Mouse (Mus musculus): ENCODE results near the gene Cox11. TPM values are rescaled to one million over a fixed set of nuclear protein-coding genes. Genes with fewer than 3 reads are reported as not detected.
A peak's percentile ranks its signal among the peaks of the same experiment; 100 is the strongest.

The Cox11 gene
- total RNA-seq, 4 experiments from 2014 or later: 15.9 to 22.4 (median 17.8) TPM

GRCm38 (mm10) chr11:90665161-90665560 is 27.2 kb downstream of the Cox11 start:
- no peak for DNase-seq

DNA sequence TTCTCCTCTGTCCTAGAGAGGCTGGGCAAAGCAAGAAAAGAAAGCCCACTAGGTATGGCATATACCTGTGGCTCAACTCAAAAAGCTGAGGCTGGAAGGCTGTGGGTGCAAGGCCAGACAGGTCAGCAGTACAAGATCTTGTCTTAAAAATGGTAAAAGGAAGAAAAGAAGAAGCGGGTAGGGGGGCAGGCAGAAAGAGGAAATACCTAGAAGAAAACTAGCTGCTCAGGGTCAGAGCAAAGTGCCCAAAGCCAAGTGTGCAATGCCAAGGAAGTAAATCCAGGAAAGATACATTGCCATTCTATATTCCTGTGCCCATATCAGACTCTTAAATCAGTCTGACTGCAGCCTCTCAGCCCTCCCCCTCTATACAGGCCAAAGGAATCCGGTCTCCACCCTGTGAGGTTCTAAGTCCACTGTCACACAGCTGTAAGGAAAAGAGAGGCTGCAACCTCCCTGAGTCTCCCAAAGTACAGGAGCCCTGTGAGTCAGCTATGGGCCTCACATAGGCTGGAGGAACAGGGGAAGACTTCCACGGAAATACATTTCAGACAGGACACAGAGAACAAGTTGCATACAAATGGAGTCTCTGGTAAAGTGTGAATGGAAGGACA is 28.3 kb downstream of the Cox11 start:
- DNase-seq: no peak

DNA sequence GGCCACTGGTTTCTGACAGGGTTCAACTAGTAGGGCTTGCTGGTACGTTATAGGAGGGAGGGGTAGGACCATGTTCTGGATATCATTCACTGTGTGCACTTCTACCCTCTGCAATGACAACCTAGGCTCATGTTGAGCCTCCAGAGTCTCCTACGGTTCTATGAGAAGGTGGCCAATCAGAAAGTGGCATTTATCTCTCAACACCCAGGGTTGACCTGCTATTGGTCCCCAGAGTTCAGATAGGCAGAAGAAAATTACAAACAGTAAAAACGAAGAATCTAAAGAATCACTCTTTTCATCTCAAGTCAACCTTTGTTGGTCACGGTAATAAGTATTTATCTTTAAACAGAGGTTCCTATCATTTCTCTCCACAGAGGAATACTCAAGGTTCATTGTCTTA is 28.9 kb downstream of the Cox11 start:
- no peak for DNase-seq

GRCm38 (mm10) chr11:90667325-90667724 is 29.4 kb downstream of the Cox11 start:
- DNase-seq: no peak

DNA sequence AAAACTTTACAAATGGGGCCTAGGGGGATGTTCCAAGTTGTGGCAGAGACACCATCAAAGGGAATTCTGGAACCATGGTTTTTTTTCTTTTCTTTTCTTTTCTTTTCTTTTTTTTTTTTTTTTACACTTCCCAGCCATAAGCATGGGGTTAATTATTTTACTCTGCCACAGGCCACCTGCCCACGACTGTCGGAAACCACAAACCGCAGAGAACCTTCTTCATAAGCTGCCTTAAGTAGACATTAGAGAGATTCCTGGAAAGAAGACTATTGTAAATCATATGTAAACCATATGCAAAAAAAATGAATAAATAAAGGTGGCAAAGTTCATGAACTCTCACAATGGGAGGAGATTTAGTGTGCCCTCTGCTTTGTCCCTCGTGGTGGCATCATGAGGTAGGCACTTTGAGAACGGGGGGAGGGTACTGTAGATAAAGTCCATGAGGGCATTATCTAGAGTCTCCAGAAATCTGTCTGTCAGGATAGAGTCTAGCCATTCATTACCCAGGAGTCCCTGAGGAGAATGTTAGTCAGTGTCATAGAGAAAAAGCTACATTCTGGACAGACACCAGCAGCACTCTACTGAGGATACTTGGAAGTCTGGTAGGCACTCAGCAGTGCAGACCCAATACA is 37.6 kb downstream of the Cox11 start:
- DNase-seq: no peak

DNA sequence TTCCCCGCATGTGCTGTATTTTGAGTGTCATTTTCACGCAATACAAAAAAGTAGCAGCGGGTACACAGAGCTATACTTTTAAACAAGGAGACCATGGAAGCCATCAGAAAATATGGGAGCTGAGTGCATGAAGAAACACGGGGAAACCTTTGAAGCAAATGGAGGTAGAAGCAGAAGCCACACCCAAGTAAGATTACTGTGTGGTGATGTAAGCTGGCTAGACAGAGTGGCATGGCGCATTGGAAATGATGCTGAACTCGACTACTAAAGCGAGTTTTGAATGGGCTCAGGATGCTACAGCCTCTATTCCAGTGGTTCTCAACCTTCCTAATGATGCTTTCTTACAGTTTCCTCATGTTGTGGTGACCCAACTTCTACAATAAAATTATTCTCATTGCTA is 39.1 kb downstream of the Cox11 start:
- no peak for DNase-seq

DNA sequence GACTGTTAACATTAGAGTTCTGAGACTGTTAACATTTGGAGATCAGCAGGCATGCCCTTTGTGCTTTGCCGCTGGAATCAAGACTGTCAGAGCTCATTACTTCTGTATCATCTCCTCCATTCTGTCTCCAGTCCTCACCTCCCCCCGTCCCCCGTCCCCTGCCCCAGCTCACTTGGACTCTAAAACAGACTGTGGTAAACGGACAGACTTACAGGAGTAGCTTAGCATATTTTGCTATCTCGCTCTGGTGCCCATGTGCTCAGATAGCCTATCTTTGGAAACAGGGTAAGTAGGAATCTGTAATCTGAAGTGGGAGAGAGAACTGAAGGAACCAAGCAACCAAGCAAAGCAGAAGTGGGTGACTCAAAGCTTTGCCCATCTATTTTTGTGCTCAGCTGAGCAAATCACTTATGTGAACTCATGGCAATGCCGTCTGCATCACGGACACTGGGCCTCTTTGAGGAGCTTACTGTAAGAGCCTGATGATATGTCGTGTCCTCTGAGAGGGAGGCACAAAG is 39.9 kb downstream of the Cox11 start:
- no peak for DNase-seq

- no peak for DNase-seq
Observed at GRCm38 (mm10) chr11:90678582-90678981, 40.6 kb downstream of the Cox11 start.

- no peak for DNase-seq
Observed at GRCm38 (mm10) chr11:90681171-90681570, 43.2 kb downstream of the Cox11 start.

GRCm38 (mm10) chr11:90684765-90685164 is 46.8 kb downstream of the Cox11 start:
- DNase-seq: no peak

- peak; percentile 25 for DNase-seq
Observed at GRCm38 (mm10) chr11:90685196-90685595, 47.2 kb downstream of the Cox11 start.

- DNase-seq: no peak
Observed at GRCm38 (mm10) chr11:90686287-90687025, 48.5 kb downstream of the Cox11 start.

- peak; percentile 14 for DNase-seq
Observed at GRCm38 (mm10) chr11:90687040-90687439, 49.1 kb downstream of the Cox11 start.

- peak; percentile 77 for DNase-seq
Observed at GRCm38 (mm10) chr11:90687460-90688416, 49.8 kb downstream of the Cox11 start, which contains the start of gene Tom1l1. Gene Tom1l1, minus strand, starts transcription at chr11:90688366.

GRCm38 (mm10) chr11:90690361-90690760 is 52.4 kb downstream of the Cox11 start:
- DNase-seq: no peak

GRCm38 (mm10) chr11:90694206-90694605 is 56.2 kb downstream of the Cox11 start:
- no peak for DNase-seq

Other genes starting within 250 kb of the Cox11 start
- 10 to 100 TPM; 15.5 to 22.7 (median 18.1) TPM for gene Hlf, start 247.3 kb upstream of the Cox11 start, total RNA-seq (2022)
- 10 to 100 TPM; 12.1 to 20.6 (median 16.2) TPM for gene Stxbp4, start 89 bp upstream of the Cox11 start, total RNA-seq (2022)
- 10 to 100 TPM; 27.6 to 62.7 (median 44.1) TPM for gene Tom1l1, start 50.2 kb downstream of the Cox11 start, total RNA-seq (2022)

Measured in adrenal gland, adult 8-10 months (tissue).